16 mouse cellular contexts compared by ENCODE assay signal in the genomic region with DNA sequence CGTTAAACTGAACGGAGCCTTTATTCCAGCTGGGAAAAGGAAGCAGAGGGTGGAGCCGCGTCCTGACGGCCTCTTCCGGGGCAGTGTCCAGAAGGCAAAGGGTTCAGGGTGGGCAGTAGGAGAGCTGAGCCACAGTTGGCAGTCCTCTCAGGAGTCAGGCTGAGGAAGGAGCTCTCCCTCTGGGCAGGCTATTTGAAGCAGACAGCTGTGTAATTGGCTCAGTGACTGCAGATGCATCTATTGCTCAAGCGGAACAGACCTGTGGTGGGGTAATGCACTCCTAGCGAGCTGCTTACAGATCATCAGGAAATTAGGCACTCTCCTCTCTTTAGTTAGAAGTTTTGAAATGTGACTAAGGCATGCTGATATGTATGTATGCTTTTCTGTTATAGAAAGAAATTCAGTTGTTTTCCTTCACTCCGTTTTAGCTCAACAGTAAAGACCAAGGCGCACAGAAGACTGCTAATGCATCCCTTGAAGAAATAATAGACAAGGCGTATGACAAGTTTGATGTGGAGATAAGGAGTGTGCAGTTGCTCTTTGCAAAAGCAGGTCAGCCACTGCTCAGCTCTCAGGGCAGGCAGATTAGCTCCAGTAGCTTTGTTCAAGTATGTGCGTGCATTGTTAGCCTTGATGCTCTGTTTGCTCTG. TPM values are rescaled to one million over a fixed set of nuclear protein-coding genes. Genes with fewer than 3 reads are reported as not detected.
DNase-seq lines count a peak whose midpoint lies in the region; ATAC-seq and TF ChIP-seq lines count a peak whose summit lies in the region.
"Had no signal": no experiment of that assay in that cellular context is flagged by ENCODE, and none has a peak within 500 bp of the region (broad histone marks: within the 10 kb centered on the region; RNA-seq: fewer than 3 reads in every experiment).

No protein-coding gene starts in this region.

- DNase-seq in heart, adult 11 months = peak; percentile 92
- peak; percentile 12 for DNase-seq in kidney, postnatal 10 days
- DNase-seq in brain, adult 2 months (ENCODE audit: low read depth, low spot score) = peak; percentile 27
- DNase-seq in midbrain, postnatal 0 days (ENCODE audit: low spot score) = peak; percentile 22
- DNase-seq in left cerebral cortex, adult 8-10 months (ENCODE audit: low spot score in 2 of 2) = no peak
- no peak for DNase-seq in thymus, postnatal 4 days
- DNase-seq: cerebellum, postnatal 14 days; spleen, adult 18-20 months; thymus, adult 18-20 months had no signal

- no peak overlapping the region for H3K9ac ChIP-seq in heart, embryonic 12.5 days
- H3K9ac ChIP-seq in kidney, embryonic 16.5 days (replicated peaks; ENCODE audit: low read length) = no peak overlapping the region
- H3K9ac ChIP-seq in midbrain, postnatal 0 days (replicated peaks; ENCODE audit: low read length, poor library complexity, severe bottlenecking) = no peak overlapping the region
- H3K9ac ChIP-seq: forebrain, embryonic 15.5 days; intestine, embryonic 15.5 days; limb, embryonic 15.5 days had no signal

- WGBS in heart, embryonic 12.5 days = 80% methylated on average over 12 of the region's 12 CpGs
- WGBS in kidney, embryonic 16.5 days = 60% methylated on average over 12 of the region's 12 CpGs
- 24% methylated on average over 12 of the region's 12 CpGs for WGBS in midbrain, postnatal 0 days

- peaks cover 3% of the 10 kb centered on the region; the same call in 1 of the 2 replicates for H3K4me1 ChIP-seq in heart, embryonic 12.5 days (replicated peaks)
- H3K4me1 ChIP-seq in kidney, embryonic 16.5 days (ENCODE audit: insufficient read depth, low read length) = no peaks in the 10 kb centered on the region
- no peaks in the 10 kb centered on the region; the same call in 1 of the 2 replicates for H3K4me1 ChIP-seq in midbrain, postnatal 0 days (ENCODE audit: insufficient read depth, low read length)
- H3K4me1 ChIP-seq: forebrain, embryonic 15.5 days; intestine, embryonic 15.5 days; limb, embryonic 15.5 days had no signal

- ATAC-seq in heart, embryonic 12.5 days (ENCODE audit: insufficient number of reproducible peaks, low FRiP score) = no peak
- ATAC-seq in kidney, embryonic 16.5 days (ENCODE audit: low FRiP score, low TSS enrichment) = no peak
- no peak for ATAC-seq in midbrain, postnatal 0 days (ENCODE audit: low FRiP score)
- ATAC-seq: forebrain, embryonic 15.5 days; intestine, embryonic 15.5 days had no signal

- TF ChIP-seq CTCF in midbrain, postnatal 0 days (IDR thresholded peaks at IDR 0.05) = no peak

- H3K27me3 ChIP-seq in heart, embryonic 12.5 days (replicated peaks) = no peaks in the 10 kb centered on the region
- no peaks in the 10 kb centered on the region for H3K27me3 ChIP-seq in kidney, embryonic 16.5 days (ENCODE audit: insufficient read depth, low read length)
- no peaks in the 10 kb centered on the region for H3K27me3 ChIP-seq in midbrain, postnatal 0 days (ENCODE audit: insufficient read depth, low read length)
- H3K27me3 ChIP-seq: forebrain, embryonic 15.5 days; intestine, embryonic 15.5 days; limb, embryonic 15.5 days had no signal

- no peak overlapping the region for H3K4me3 ChIP-seq in heart, embryonic 12.5 days
- no peak overlapping the region for H3K4me3 ChIP-seq in kidney, embryonic 16.5 days (ENCODE audit: low read length)
- H3K4me3 ChIP-seq in midbrain, postnatal 0 days (ENCODE audit: low read depth, low read length) = no peak overlapping the region
- H3K4me3 ChIP-seq: erythroblast, embryonic 14.5 days; forebrain, embryonic 15.5 days; hindbrain, embryonic 10.5 days; intestine, embryonic 15.5 days; limb, embryonic 15.5 days had no signal

- no peak overlapping the region for H3K4me2 ChIP-seq in heart, embryonic 12.5 days
- no peak overlapping the region for H3K4me2 ChIP-seq in kidney, embryonic 16.5 days (replicated peaks; ENCODE audit: low read depth, low read length)
- no peak overlapping the region for H3K4me2 ChIP-seq in midbrain, postnatal 0 days (ENCODE audit: low read depth, low read length, poor library complexity, severe bottlenecking)
- H3K4me2 ChIP-seq: forebrain, embryonic 15.5 days; intestine, embryonic 15.5 days; limb, embryonic 15.5 days had no signal

- H3K36me3 ChIP-seq in heart, embryonic 12.5 days = peaks cover 44% of the 10 kb centered on the region
- H3K36me3 ChIP-seq in kidney, embryonic 16.5 days (ENCODE audit: insufficient read depth, low read length) = peaks cover 8% of the 10 kb centered on the region; the same call in 1 of the 2 replicates
- H3K36me3 ChIP-seq in midbrain, postnatal 0 days (ENCODE audit: insufficient read depth, low read length) = peaks cover 24% of the 10 kb centered on the region

- H3K27ac ChIP-seq in heart, embryonic 12.5 days (ENCODE audit: poor library complexity, severe bottlenecking) = no peak overlapping the region
- no peak overlapping the region for H3K27ac ChIP-seq in kidney, embryonic 16.5 days (ENCODE audit: low read length)
- no peak overlapping the region for H3K27ac ChIP-seq in midbrain, postnatal 0 days (ENCODE audit: low read depth, low read length)
- H3K27ac ChIP-seq: forebrain, embryonic 15.5 days; hindbrain, embryonic 10.5 days; intestine, embryonic 15.5 days; limb, embryonic 15.5 days had no signal

- no peaks in the 10 kb centered on the region for H3K9me3 ChIP-seq in heart, embryonic 12.5 days (replicated peaks)
- no peaks in the 10 kb centered on the region for H3K9me3 ChIP-seq in kidney, embryonic 16.5 days (ENCODE audit: low read length)
- no peaks in the 10 kb centered on the region for H3K9me3 ChIP-seq in midbrain, postnatal 0 days (ENCODE audit: low read length)
- H3K9me3 ChIP-seq: forebrain, embryonic 15.5 days; hindbrain, embryonic 10.5 days; intestine, embryonic 15.5 days; limb, embryonic 15.5 days had no signal

RNA-seq across cellular contexts. Expression of gene Vps13c, which starts 56.6 kb away (rescaled TPM):
- 6.3 and 7.0 TPM in 2 replicates for polyA plus RNA-seq in heart, embryonic 12.5 days (2016; fragmentation: Nextera tagmentation; extraction: Ambion mirVana)
- polyA plus RNA-seq in kidney, embryonic 16.5 days (2015; fragmentation: Nextera tagmentation; extraction: Ambion mirVana) = 3.2 and 4.6 TPM in 2 replicates
- 31.5 and 42.8 TPM in 2 replicates for total RNA-seq in midbrain, postnatal 0 days (2014; rRNA removed)
- polyA plus RNA-seq in midbrain, postnatal 0 days (2015; fragmentation: Nextera tagmentation; extraction: Ambion mirVana) = 6.8 and 8.4 TPM in 2 replicates
- total RNA-seq in left cerebral cortex, adult 8-10 months (2022) = 10 to 100 TPM; 70.6 to 84.9 (median 73.6) TPM

Comparison
In these comparisons a context has a peak if more than half of its experiments do, and no peak if none do; other contexts are left out.
1. DNase-seq: peak in heart, adult 11 months (single experiment), kidney, postnatal 10 days (single experiment), brain, adult 2 months (single experiment) and midbrain, postnatal 0 days (single experiment); none in left cerebral cortex, adult 8-10 months (0 of 2) and thymus, postnatal 4 days (single experiment).